Comparison of ENCODE assay signal across 18 mouse cellular contexts in the genomic region with DNA sequence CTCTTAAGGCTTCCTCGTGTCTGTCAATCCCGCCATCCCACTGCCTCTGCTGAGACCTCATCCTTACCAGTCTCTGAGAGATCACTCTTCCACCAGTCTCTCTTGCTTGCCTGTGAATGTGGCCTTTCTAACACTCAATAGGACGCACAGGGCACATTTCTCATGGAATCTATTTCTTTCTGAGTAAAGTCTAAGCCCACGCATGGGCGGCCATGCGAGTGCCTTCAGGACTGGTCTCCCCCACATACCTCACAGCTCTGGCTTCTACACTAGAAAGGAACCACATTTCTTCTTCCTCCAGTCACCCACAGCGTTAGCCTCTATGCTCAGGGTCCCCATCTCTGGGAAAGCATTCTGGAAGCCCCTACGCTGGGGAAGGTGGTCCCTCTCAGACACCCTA. TPM values are rescaled to one million over a fixed set of nuclear protein-coding genes. Genes with fewer than 3 reads are reported as not detected.
"Had no signal": no experiment of that assay in that cellular context is flagged by ENCODE, and none has a peak within 500 bp of the region (broad histone marks: within the 10 kb centered on the region; RNA-seq: fewer than 3 reads in every experiment).

No protein-coding gene starts in this region.

- H3K27me3 ChIP-seq: limb, embryonic 13.5 days had no signal

- H3K9me3 ChIP-seq: limb, embryonic 13.5 days; midbrain, embryonic 10.5 days; neural tube, embryonic 13.5 days had no signal

- DNase-seq: layer of hippocampus, adult 9-11 months; left cerebral cortex, postnatal 4 days; lung, adult 18-20 months; lung, postnatal 36 days; right cerebral cortex, postnatal 4 days; spleen, adult 18-20 months; thymus, adult 2 months; thymus, postnatal 25 days had no signal

- H3K4me3 ChIP-seq: limb, embryonic 13.5 days; midbrain, embryonic 10.5 days; neural tube, embryonic 13.5 days had no signal

- H3K4me2 ChIP-seq: limb, embryonic 13.5 days; neural tube, embryonic 13.5 days had no signal

- ATAC-seq: hindbrain, embryonic 16.5 days; inflammation-experienced regulatory T-cells, adult 6 months; midbrain, embryonic 16.5 days had no signal

- H3K9ac ChIP-seq: limb, embryonic 13.5 days; liver, embryonic 14.5 days; neural tube, embryonic 13.5 days had no signal

- H3K27ac ChIP-seq: limb, embryonic 13.5 days; liver, embryonic 14.5 days; neural tube, embryonic 13.5 days had no signal

RNA-seq across cellular contexts. Expression of a gene that starts 54.3 kb away (rescaled TPM):
- total RNA-seq: liver, adult 2 months; megakaryocyte progenitor cell, adult 5-6 weeks had no signal
- polyA plus RNA-seq: inflammation-experienced regulatory T-cells, adult 6 months; liver, adult 2 months; thymus, adult 2 months; urinary bladder, adult 2 months had no signal
